Mouse (Mus musculus): ENCODE results near the gene Zc3h7b. TPM values are rescaled to one million over a fixed set of nuclear protein-coding genes. Genes with fewer than 3 reads are reported as not detected.

Gene Zc3h7b
- polyA plus RNA-seq, 1 experiment, result 67.0 TPM

- no peak for TF ChIP-seq POLR2A (IDR thresholded peaks at IDR 0.05; ENCODE audit: borderline replicate concordance, insufficient read depth, low read length)
- no peak for TF ChIP-seq CTCF (IDR thresholded peaks at IDR 0.05; ENCODE audit: borderline replicate concordance, insufficient read depth, low read depth, low read length)
- H3K4me1 ChIP-seq (ENCODE audit: control insufficient read depth, insufficient read depth, low read length), result peaks cover 16% of the 10 kb centered on the region
- H3K4me3 ChIP-seq (replicated peaks; ENCODE audit: insufficient read depth, low read depth, low read length), result no peak overlapping the region
- no peaks in the 10 kb centered on the region for H3K27me3 ChIP-seq (ENCODE audit: control insufficient read depth, insufficient read depth, low read length)
- no peak for DNase-seq
- 0 out of 2 replicates have a peak overlapping the region, but pooled peaks have one; percentile 26 for H3K27ac ChIP-seq (ENCODE audit: insufficient read depth, low read length)
- 19% methylated on average over 4 of the region's 4 CpGs for whole genome bisulfite sequencing
Observed at GRCm38 (mm10) chr15:81798421-81798820, 53.6 kb downstream of the Zc3h7b start.

GRCm38 (mm10) chr15:81800391-81800790 lies 55.5 kb downstream of the Zc3h7b start:
- DNase-seq, result no peak
- 63% methylated on average over 3 of the region's 3 CpGs for WGBS
- peaks cover 23% of the 10 kb centered on the region for H3K4me1 ChIP-seq (ENCODE audit: control insufficient read depth, insufficient read depth, low read length)
- H3K4me3 ChIP-seq (replicated peaks; ENCODE audit: insufficient read depth, low read depth, low read length), result no peak overlapping the region
- no peak for TF ChIP-seq POLR2A (IDR thresholded peaks at IDR 0.05; ENCODE audit: borderline replicate concordance, insufficient read depth, low read length)
- no peak for TF ChIP-seq CTCF (IDR thresholded peaks at IDR 0.05; ENCODE audit: borderline replicate concordance, insufficient read depth, low read depth, low read length)
- no peaks in the 10 kb centered on the region for H3K27me3 ChIP-seq (ENCODE audit: control insufficient read depth, insufficient read depth, low read length)
- no peak overlapping the region for H3K27ac ChIP-seq (ENCODE audit: insufficient read depth, low read length)

DNA sequence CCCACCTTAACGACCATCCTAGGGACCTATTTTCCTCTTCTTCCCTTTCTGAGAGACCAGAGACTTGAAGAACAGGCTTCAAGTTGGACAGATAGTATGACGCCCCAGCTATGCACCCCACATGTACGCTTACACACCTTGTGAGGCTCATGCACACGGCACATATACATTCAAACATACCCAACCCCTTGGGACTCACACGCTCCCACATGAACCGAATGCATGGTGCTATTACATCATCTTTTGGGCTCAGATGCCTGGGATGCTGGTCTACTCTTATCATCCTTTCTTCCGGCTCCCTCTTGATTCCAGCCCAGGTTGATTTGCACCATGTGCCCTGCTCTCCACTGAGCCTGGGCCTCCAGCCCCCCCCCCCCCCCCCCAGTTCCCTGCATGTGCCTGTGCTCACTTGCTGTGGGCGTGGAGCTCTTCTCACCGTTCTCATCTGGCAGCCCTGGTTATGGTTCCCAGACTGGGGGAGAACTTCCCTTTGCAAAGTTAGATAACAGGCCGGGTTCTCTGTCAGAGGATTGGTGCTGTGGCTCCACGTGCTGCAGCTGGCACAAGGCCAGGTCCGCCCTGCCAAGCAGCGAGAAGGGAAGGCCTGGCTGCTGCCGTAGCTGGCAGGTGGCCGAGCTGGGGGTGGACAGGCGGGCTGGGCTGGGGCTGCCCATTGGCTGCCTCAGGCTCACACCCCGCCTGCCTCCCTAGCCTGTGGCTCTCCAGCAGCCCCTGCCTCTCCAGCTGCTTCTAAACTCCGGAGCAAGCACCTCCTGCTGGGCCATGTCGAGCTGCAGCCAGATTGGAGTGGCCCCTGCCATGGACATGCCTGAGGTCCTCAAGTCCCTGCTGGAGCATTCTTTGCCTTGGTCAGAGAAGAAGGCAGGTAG lies 57.4 kb downstream of the Zc3h7b start, which contains the start of gene Tef:
Gene Tef, plus strand, starts transcription at position 421 of the 890 bp plus-strand sequence.
- DNase-seq, result peak; percentile 99 to 100
- no peak for TF ChIP-seq CTCF (IDR thresholded peaks at IDR 0.05; ENCODE audit: borderline replicate concordance, insufficient read depth, low read depth, low read length)
- TF ChIP-seq POLR2A (IDR thresholded peaks at IDR 0.05; ENCODE audit: borderline replicate concordance, insufficient read depth, low read length), result peak; percentile 39; the same call in 1 of the 2 replicates
- peak within 1 kb of the TSS; percentile 95 for H3K27ac ChIP-seq (ENCODE audit: insufficient read depth, low read length)
- H3K27me3 ChIP-seq (ENCODE audit: control insufficient read depth, insufficient read depth, low read length), result no peaks in the 10 kb centered on the region
- peaks cover 36% of the 10 kb centered on the region for H3K4me1 ChIP-seq (ENCODE audit: control insufficient read depth, insufficient read depth, low read length)
- 8% methylated on average over 19 of the region's 19 CpGs for WGBS
- H3K4me3 ChIP-seq (replicated peaks; ENCODE audit: insufficient read depth, low read depth, low read length), result peak within 1 kb of the TSS; percentile 78

DNA sequence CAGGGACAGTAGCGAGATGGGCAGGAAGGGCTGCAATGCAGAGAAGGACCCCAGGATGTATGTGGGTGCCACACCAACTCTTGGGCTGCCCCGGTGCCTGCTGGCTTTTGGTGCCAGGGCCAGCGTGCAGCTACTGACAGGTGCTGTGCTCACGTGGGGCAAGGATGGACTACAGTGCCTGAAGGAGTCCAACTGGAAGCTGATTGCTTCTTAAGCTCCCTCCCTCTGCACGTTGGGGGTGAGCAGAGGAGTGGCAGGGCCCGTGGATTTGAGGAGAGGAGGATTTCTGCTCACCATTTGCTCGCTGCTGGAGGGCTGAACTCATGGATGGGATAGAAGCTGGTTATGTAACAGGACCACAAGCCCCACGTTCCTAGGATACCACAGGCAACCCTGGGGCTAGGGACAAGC lies 58.1 kb downstream of the Zc3h7b start:
- DNase-seq, result peak; percentile 85 to 88

DNA sequence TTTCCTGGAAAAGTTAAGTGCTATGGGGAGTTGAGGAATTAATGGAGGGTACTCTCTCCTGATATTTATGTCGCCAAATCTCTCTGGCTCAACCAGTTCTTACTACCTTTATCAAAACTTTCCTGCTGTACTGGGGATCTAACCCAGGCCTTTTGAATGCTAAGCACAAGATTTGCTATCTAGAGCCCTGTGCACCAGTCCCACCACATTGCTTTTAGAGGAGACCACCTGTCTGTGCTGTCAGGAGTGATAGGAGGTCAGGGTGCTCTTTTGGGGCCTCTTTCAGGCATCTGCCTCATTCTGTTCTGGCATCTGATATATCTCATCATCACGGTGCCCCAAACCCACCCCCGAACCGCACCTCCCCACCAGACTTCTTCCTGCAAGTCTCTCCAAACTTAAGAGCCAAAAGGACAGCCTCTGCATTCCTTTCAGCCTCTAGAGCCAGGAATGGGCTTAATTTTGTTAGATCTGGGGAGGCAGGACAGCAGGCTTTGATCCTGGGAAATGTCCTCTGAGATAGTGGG lies 58.6 kb downstream of the Zc3h7b start:
- TF ChIP-seq POLR2A (IDR thresholded peaks at IDR 0.05; ENCODE audit: borderline replicate concordance, insufficient read depth, low read length) (no peak), CTCF (IDR thresholded peaks at IDR 0.05; ENCODE audit: borderline replicate concordance, insufficient read depth, low read depth, low read length) (no peak)
- H3K4me3 ChIP-seq (replicated peaks; ENCODE audit: insufficient read depth, low read depth, low read length), result peak overlapping the region; percentile 78
- peak overlapping the region; percentile 95 for H3K27ac ChIP-seq (ENCODE audit: insufficient read depth, low read length)
- H3K27me3 ChIP-seq (ENCODE audit: control insufficient read depth, insufficient read depth, low read length), result no peaks in the 10 kb centered on the region
- no peak for DNase-seq
- WGBS, result 20% methylated on average over 4 of the region's 4 CpGs
- peaks cover 30% of the 10 kb centered on the region for H3K4me1 ChIP-seq (ENCODE audit: control insufficient read depth, insufficient read depth, low read length)

More for the DNA sequence above, 58.1 kb downstream of the Zc3h7b start:
- H3K27ac ChIP-seq (ENCODE audit: insufficient read depth, low read length), result peak overlapping the region; percentile 95
- H3K27me3 ChIP-seq (ENCODE audit: control insufficient read depth, insufficient read depth, low read length), result no peaks in the 10 kb centered on the region
- H3K4me3 ChIP-seq (replicated peaks; ENCODE audit: insufficient read depth, low read depth, low read length), result peak overlapping the region; percentile 78
- TF ChIP-seq CTCF (IDR thresholded peaks at IDR 0.05; ENCODE audit: borderline replicate concordance, insufficient read depth, low read depth, low read length), result no peak
- peak; percentile 54; the same call in 1 of the 2 replicates for TF ChIP-seq POLR2A (IDR thresholded peaks at IDR 0.05; ENCODE audit: borderline replicate concordance, insufficient read depth, low read length)
- WGBS, result 1% methylated on average over 8 of the region's 8 CpGs
- H3K4me1 ChIP-seq (ENCODE audit: control insufficient read depth, insufficient read depth, low read length), result peaks cover 35% of the 10 kb centered on the region

DNA sequence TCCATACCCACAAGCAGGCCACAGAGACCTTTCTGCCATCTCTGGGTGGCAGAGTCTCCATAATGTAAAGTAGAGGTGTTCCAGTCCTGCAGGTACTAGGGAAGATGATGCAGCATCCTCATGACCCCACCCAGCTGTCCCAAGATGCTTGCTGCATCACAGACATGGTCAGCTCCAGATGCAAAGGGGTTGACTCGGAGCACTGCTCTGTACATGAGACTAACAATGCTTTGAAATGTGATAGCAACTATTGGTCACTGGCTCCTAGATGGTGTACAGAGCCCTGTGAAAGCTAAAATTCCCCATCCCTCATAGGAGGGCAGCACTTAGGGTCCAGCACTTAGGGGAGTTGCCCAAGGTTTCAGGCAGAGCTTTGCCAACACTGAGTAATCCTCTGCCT lies 59.3 kb downstream of the Zc3h7b start:
- Histone ChIP-seq H3K4me3 (replicated peaks; ENCODE audit: insufficient read depth, low read depth, low read length) (peak overlapping the region; percentile 78), H3K4me1 (ENCODE audit: control insufficient read depth, insufficient read depth, low read length) (peaks cover 32% of the 10 kb centered on the region), H3K27me3 (ENCODE audit: control insufficient read depth, insufficient read depth, low read length) (no peaks in the 10 kb centered on the region), H3K27ac (ENCODE audit: insufficient read depth, low read length) (peak overlapping the region; percentile 95)
- DNase-seq, result no peak
- 51% methylated on average over 1 of the region's 1 CpGs for WGBS
- no peak for TF ChIP-seq CTCF (IDR thresholded peaks at IDR 0.05; ENCODE audit: borderline replicate concordance, insufficient read depth, low read depth, low read length)
- TF ChIP-seq POLR2A (IDR thresholded peaks at IDR 0.05; ENCODE audit: borderline replicate concordance, insufficient read depth, low read length), result no peak

GRCm38 (mm10) chr15:81804883-81805282 lies 60.0 kb downstream of the Zc3h7b start:
- peak overlapping the region; percentile 95 for H3K27ac ChIP-seq (ENCODE audit: insufficient read depth, low read length)
- 53% methylated on average over 3 of the region's 3 CpGs for WGBS
- TF ChIP-seq POLR2A (IDR thresholded peaks at IDR 0.05; ENCODE audit: borderline replicate concordance, insufficient read depth, low read length) (no peak), CTCF (IDR thresholded peaks at IDR 0.05; ENCODE audit: borderline replicate concordance, insufficient read depth, low read depth, low read length) (no peak)
- H3K4me3 ChIP-seq (replicated peaks; ENCODE audit: insufficient read depth, low read depth, low read length), result no peak overlapping the region
- no peak for DNase-seq
- peaks cover 35% of the 10 kb centered on the region for H3K4me1 ChIP-seq (ENCODE audit: control insufficient read depth, insufficient read depth, low read length)
- no peaks in the 10 kb centered on the region for H3K27me3 ChIP-seq (ENCODE audit: control insufficient read depth, insufficient read depth, low read length)

Measured in cerebellum, adult 2 months (tissue).